Mouse (Mus musculus) left cerebral cortex, postnatal 14 days (tissue): Measurements from ENCODE around the gene Mob4. TPM values are rescaled to one million over a fixed set of nuclear protein-coding genes. Genes with fewer than 3 reads are reported as not detected.

Experiments used
- total RNA-seq, 2 experiments: library from RNA; stranded (reverse); gene quantifications; 2 replicates each; pipeline ENCODE4 v1.2.3; 2021

Mob4 gene
- total RNA-seq, 2 experiments from 2014 or later: 62.8 to 67.1 TPM

Other genes starting within 250 kb of the Mob4 start
- 10 to 100 TPM; 20.6 to 22.8 TPM for gene Ankrd44, start 204.8 kb upstream of the Mob4 start, total RNA-seq
- 100 to 1,000 TPM; 144 to 154 TPM for gene Sf3b1, start 103.8 kb upstream of the Mob4 start, total RNA-seq
- 10 to 100 TPM; 31.2 to 32.3 TPM for gene Coq10b, start 78.5 kb upstream of the Mob4 start, total RNA-seq
- 10 to 100 TPM; 83.8 to 91.0 TPM for gene Hspe1, start 43.1 kb upstream of the Mob4 start, total RNA-seq
- gene Hspd1, start 43.0 kb upstream of the Mob4 start, total RNA-seq: 100 to 1,000 TPM; 172 TPM
- gene Rftn2, start 95.6 kb downstream of the Mob4 start, total RNA-seq: 10 to 100 TPM; 18.5 to 19.5 TPM
- 10 to 100 TPM; 10.6 to 11.5 TPM for gene Mars2, start 105.9 kb downstream of the Mob4 start, total RNA-seq
- not detected for gene Boll, start 232.2 kb downstream of the Mob4 start, total RNA-seq